Mouse (Mus musculus): ENCODE data around the gene Lonp2. TPM values are rescaled to one million over a fixed set of nuclear protein-coding genes. Genes with fewer than 3 reads are reported as not detected.

Lonp2 gene
- polyA plus RNA-seq, 1 experiment, result 41.0 TPM

DNA sequence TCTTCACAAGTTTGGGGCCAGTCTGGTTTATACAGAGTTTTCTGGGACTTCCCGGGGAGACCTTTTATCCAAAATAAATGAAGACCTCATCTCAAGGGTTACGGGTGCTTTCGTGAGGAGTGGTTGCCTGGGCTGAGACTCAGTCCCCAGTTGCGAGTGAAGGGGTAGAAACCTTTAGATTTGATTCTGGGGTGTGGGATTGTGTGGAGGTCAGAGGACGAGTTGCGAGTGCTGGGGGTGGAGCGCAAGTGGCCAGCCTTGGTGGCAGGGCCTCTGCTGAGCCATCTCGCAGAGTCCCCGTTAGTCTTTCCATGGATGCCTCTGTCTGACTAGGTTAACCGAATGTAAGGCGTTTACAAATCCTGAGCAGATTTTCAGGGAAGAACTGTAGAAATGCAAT is 122.7 kb downstream of the Lonp2 start:
- TF ChIP-seq GATA1 (IDR thresholded peaks at IDR 0.05; ENCODE audit: low read length), result no peak

DNA sequence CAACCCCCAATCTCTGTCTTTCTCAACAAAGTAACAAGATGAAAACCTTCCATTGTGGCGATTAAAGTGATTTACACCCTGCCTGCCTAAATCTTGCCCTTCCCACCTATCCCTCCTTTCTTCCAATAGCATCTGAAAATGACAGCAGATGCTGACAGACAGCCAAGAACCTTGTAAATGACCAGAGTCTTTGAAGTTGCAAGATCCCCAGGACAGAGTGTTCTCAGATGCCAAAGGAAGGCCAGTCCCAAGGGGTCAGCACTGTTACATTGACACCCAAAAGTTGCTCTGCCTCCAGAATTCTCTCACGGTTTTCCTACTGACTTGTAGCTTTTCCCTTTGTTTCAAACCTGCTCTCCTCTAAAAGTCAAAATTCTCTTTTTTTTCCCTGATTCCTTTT is 126.0 kb downstream of the Lonp2 start:
- no peak for TF ChIP-seq GATA1 (IDR thresholded peaks at IDR 0.05; ENCODE audit: low read length)

- no peak for TF ChIP-seq GATA1 (IDR thresholded peaks at IDR 0.05; ENCODE audit: low read length)
Measured at GRCm38 (mm10) chr8:86756948-86757733, 133.3 kb downstream of the Lonp2 start.

- TF ChIP-seq GATA1 (IDR thresholded peaks at IDR 0.05; ENCODE audit: low read length), result no peak
Measured at GRCm38 (mm10) chr8:86758651-86759050, 134.8 kb downstream of the Lonp2 start.

DNA sequence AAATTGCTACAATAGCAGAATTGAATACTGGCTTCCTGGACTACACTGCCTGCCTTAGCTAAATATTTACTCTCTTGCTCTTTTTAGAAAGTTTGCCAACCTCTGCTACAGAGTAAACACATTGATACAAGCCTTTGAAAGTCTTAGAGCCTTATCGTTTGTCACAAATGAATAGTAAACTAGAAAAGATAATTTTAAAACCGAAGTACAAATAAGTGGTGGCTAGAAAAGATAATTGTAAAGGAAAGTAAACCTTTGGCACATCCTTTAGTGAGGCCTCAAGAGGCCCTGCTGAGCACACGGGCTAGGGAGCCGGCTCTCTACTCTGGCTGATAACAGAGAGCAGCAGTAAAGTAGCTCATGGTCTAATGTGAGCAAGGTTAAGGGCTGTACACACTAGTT is 135.2 kb downstream of the Lonp2 start:
- TF ChIP-seq GATA1 (IDR thresholded peaks at IDR 0.05; ENCODE audit: low read length), result no peak

GRCm38 (mm10) chr8:86760746-86761145 is 136.9 kb downstream of the Lonp2 start:
- TF ChIP-seq GATA1 (IDR thresholded peaks at IDR 0.05; ENCODE audit: low read length), result no peak

DNA sequence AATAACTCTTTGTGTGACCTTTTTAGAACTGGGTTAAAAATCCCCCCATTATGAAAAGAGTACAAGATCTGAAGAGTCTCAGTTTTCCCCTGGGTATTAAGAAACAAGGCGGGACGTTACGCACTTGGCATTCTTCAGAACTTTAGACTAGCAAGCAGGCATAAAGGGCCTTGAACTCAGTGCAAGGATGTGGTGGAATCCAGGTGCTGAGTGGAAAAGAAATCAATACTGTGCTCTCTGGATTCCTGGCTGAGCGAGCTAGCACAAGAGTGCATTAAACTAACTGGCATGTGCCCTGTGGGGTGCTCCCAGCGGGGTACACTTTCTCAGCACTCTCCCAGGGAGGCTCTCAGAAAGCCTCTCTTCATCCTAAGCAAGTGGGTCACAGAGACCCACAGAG is 139.0 kb downstream of the Lonp2 start:
- TF ChIP-seq GATA1 (IDR thresholded peaks at IDR 0.05; ENCODE audit: low read length), result no peak

GRCm38 (mm10) chr8:86765155-86765554 is 141.3 kb downstream of the Lonp2 start:
- TF ChIP-seq GATA1 (IDR thresholded peaks at IDR 0.05; ENCODE audit: low read length), result no peak

GRCm38 (mm10) chr8:86765669-86766068 is 141.8 kb downstream of the Lonp2 start:
- no peak for TF ChIP-seq GATA1 (IDR thresholded peaks at IDR 0.05; ENCODE audit: low read length)

DNA sequence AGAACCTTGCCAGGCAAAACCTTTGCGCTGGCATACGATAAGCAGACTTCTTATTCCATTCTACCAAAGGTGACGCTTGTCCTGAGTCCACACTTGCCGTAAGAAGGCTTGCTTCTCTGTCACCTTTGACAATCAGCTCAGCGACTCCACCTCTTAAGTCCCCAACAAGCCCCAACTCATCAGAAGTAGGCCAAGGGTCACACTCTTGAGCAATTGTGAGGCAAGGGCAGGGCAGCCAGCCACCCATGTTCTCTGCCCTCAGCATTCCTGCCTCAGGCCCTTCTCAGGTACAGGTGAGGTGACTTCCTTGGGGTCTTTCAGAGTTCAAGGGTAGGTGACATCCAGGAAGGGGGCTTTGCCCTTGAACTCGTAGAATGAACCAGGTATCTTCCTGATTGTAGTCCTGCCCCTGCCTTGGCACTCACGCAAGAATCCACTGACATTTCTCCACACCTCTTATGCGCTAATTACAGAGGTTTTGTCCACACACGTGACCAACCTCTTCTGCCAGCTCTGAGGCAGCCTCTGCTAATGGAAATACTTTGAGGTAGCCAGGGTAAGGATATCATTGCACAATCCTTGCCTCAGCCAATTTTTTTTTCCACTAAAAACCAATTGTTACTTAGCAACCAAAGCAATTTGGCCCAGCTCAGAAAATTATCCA is 142.8 kb downstream of the Lonp2 start:
- no peak for TF ChIP-seq GATA1 (IDR thresholded peaks at IDR 0.05; ENCODE audit: low read length)

- no peak for TF ChIP-seq GATA1 (IDR thresholded peaks at IDR 0.05; ENCODE audit: low read length)
Measured at GRCm38 (mm10) chr8:86768499-86768898, 144.7 kb downstream of the Lonp2 start.

GRCm38 (mm10) chr8:86769945-86770715 is 146.3 kb downstream of the Lonp2 start:
- no peak for TF ChIP-seq GATA1 (IDR thresholded peaks at IDR 0.05; ENCODE audit: low read length)

Other genes starting within 250 kb of the Lonp2 start
- not detected in 2 replicates for gene Abcc12, start 43.4 kb upstream of the Lonp2 start, polyA plus RNA-seq (2012)
- gene Gm10638, start 121.7 kb downstream of the Lonp2 start, polyA plus RNA-seq (2012), result 0.75 and 0.82 TPM in 2 replicates
- gene Siah1a, start 121.9 kb downstream of the Lonp2 start, polyA plus RNA-seq (2012), result 6.3 and 8.0 TPM in 2 replicates

All from G1E-ER4 (cell line).